Mouse (Mus musculus) erythroblast, embryonic 14.5 days (primary cell): ENCODE data around the gene Trappc6a.

Source experiments
- GATA1 ChIP-seq: IDR thresholded peaks from 2 replicates; pipeline ENCODE4 v1.6.1; 2012; ENCODE audit warnings: low read length, inconsistent platforms, mixed read lengths
- TAL1 ChIP-seq: IDR thresholded peaks from 3 replicates; pipeline ENCODE4 v1.6.1; 2012; ENCODE audit warnings: low read length, inconsistent platforms, mixed read lengths

DNA sequence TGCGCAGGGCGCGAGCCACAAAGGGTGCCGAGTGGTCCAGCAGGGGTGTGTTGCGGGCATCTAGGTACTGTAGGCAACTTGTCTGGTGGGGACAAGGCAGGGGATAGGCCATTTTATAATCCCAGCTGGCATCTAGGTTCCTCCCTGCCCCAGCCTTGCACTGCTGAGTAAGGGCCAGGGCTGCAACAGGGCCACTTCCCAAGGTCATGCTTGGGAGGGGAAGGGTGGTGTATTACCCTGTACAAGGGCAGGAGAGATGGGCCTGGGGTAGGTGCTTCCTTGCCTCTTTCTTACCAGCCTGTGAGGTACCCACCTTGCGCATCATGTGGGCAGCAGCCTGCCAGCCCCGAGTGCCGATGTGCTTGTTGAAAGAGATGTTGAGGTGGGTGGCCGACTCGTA lies 26.5 kb downstream of the Trappc6a start:
- TF ChIP-seq TAL1 = no peak
- TF ChIP-seq GATA1 = no peak
